Mouse (Mus musculus): Measurements from ENCODE around the gene Lhfp.

Gene Lhfp

DNA sequence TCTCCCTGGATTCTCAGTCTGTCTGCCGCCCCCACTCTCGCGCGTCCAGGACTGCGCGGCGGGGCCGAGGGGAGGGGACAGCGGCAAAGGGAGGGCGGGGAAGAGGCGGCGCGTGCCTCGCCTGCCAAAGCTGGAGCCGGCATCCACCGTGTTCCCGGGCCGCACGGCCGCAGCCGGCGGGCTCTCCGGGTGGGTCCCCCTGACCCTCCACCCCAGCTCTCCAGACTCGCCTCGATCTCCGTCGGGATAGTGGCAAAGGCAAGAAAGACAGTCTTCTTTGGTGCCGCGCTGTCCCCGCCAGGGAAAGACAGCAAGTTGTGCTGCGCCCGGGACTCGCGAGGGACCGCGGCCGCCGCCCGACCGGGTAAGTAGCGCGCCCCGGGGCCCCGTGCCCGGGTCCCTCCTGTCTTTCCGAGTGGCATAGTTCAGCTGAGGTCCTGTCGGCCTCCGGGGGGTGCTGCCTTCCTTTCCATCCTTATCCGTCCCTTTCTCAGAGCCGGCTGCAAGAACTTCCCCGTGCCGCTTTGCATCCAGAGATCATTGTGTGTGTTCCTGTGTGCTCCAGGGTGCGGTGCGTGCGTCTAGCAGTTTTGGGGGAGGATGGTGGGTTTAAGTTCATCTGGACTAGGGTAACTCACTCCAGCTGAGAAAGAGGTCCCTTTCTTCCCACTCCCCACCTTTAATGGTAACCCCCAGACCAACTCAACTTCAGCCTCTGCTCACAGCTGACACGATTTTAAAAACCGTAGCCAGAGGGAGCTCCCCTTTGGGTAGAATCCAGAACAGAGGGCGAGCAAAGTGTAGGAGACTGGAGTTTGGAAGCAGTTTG lies at the start of gene Lhfp:
Gene Lhfp, plus strand, starts transcription at position 118 of the 829 bp plus-strand sequence.
- DNase-seq = peak; percentile 72

DNA sequence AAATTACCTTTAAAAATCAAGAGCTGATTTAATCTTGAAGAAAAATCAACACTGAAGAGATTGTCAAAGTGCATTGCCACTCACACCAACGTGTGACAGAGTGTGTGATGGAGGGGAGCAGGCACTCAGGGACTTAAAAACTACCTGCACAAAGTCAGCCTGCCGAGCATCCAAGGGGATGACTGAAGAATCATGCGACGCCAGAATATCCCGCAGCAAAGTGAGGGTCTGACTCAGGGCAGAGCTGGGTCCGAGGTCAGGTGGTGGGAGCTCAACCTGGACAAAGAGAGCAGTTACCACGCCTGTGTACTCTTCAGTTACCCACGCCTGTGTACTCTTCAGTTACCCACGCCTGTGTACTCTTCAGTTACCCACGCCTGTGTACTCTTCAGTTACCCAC lies 48.0 kb upstream of the Lhfp start:
- DNase-seq = no peak

DNA sequence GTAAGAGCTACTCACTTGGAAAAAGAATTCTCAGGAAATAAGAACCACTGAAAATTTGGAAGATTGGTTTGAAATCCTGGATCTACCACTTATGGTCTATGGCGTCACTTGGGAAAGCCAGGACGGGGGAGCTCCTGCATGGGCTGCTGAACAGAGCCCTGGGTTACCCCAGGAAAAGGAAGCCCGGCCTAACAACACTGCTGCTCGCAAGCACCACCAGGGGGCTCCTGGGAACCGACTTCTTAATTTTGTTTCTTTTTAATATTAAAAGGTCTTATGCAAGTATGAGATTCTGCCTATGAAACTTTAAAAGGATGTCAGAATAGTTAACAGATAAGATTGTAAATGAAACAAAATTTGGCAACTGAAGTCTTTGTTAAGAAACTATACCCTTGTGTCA lies 46.7 kb upstream of the Lhfp start:
- peak; percentile 14 for DNase-seq

DNA sequence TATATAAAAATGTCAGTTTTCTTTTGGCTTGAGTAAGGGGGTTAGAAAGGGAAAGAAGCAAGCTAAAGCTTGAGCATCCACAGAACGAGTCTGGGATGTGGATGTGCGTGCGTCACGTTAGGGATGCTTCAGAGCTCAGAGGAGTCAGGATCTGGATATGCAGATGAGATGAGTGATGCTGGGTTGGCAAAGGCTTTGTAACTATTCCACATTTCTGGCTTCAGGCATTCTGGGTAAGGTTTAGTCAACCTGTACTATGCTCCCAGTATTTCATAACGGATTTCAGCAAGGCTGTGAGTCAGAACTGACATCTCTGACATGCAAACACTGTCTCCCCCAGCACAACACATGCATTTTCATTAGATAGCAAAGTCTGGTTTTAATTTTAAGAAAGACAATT lies 44.7 kb upstream of the Lhfp start:
- DNase-seq = no peak

DNA sequence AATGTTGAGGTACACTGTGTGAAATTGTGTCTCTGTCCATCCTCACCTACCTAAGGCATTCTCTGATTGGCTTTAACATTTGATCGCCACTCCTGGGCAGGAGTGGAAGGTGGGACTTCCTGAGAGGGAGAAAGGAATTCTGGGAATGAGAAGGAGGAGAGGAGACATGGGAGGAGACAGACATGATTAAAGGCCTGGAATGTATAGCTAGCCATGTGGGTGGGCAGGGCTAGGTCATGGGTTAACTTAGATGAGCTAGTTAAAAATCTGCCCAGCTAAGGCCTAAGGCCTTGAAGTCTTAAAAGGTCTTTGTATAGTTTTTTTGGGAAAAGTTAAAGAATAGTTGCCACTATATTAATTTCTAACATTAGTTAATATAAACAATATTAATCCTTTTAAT lies 43.9 kb upstream of the Lhfp start:
- no peak for DNase-seq

DNA sequence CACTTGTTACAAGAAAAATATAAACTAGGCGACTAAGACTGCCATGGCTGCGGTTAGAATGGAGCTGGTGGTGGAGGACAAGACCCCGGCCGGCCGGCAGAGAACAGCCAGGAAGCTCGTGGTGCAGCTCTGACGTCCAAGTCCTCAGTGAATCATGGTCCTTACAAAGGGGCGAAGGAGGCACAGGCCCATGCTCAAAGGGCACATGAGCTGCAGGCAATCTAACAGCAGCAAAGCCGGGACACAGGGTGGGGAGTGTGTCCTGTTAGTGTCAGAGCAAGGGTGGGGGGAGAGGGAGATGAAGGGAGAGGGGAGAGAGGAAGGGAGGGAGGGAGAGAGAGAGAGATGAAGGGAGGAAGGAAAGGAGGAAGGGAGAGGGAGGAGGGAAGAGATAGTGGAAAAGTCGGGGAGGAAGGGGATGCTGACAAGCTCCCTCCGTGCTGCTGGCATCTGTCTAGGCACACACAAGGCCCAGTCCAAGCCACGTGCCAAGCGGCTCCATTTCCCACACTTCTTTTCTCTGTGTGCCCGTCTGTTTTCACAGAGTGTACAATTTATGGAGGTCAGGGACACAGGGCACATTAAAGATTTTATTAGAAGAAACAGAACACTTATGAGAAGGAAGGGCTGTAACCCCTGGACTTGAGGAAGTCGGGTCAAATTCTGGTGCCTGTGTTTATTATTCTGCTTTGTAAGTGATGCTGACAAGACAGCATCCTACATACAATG lies 42.1 kb upstream of the Lhfp start:
- no peak for DNase-seq

DNA sequence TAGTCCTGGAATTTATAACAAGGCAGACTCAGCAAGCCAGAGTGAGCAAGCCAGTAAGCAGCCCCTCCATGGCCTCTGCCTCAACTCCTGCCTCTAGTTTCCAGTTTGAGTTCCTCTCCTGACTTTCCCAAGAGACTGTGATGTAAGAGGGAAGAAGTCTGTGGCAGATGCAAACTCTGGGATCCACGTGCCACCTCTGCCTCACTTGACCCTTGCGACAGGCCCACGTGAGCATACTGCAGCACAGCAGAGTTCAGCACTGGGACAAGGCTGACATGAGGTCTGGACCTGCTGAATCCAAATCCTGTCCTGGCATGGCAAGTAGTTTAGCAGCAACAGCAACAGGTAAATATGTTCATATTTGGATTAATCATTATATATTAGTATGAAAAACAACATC lies 41.3 kb upstream of the Lhfp start:
- DNase-seq = no peak

DNA sequence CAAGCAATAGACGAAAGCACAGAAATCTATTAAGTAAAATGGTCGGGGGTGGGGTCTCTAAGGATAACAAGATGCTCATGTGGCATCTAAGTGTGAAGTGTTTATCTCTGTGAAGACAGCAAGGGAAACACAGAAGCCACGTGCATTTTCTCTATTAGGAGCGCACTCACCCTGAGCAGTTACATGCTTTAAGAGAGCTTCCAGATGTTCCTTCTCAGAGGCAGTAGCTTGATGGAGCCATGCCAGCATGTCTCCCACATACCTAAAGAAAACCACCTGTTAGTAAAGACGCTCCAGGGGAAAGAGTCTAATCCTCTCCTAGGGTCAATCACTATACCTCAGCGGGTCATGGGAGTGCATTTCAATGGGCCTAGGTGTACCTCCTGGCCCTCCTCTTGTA lies 39.3 kb upstream of the Lhfp start:
- peak; percentile 12 for DNase-seq

DNA sequence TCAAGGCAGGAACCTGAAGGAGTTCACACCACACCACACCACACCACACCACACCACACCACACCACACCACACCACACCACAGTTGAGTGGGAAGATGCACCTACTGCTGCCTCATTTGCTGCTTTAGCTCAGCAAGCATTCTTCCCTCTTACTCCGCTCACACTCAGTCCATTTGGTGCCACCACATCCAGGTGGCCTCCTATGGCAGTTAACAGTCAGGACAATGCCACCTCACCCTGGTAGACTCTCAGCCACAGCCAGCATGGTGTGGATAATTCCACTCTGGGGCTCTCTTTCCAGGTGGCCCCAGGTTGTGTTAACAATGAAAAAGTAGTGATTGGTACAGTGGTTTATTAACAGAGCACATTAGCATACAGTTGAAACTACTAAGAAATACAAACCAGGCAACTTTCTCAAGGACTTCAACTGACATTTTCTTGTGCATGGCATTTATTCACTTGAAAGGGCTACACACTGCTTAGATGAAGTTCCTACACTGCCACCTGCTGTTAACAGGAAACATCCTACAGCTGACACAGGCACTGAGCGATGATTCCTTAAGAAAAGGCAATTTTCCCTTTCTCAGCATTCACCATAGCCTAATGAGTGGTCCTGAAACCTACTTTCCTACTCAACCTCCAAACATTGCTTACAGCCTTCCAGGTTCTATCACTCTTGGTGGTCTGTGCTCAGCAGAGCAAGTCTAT lies 36.8 kb upstream of the Lhfp start:
- peak; percentile 30 for DNase-seq

DNA sequence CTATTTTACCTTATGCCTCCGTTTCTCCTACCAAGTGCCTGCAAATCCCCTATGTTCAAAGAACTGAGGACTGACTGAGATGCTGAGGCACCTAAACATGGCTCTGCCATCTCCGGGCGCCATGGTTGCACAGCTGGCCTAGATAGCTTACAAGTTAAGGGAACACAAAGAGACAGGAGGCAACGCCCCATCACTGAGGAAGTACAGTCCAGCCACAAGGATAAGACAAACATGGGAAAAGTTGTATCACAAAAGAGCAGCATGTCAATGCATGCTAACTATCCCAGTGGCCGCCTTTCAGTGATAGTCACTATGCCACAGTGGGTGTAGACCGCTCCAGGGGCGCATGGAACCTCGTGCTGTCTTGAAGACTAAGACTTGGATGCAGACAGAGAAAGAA lies 33.9 kb upstream of the Lhfp start:
- no peak for DNase-seq

DNA sequence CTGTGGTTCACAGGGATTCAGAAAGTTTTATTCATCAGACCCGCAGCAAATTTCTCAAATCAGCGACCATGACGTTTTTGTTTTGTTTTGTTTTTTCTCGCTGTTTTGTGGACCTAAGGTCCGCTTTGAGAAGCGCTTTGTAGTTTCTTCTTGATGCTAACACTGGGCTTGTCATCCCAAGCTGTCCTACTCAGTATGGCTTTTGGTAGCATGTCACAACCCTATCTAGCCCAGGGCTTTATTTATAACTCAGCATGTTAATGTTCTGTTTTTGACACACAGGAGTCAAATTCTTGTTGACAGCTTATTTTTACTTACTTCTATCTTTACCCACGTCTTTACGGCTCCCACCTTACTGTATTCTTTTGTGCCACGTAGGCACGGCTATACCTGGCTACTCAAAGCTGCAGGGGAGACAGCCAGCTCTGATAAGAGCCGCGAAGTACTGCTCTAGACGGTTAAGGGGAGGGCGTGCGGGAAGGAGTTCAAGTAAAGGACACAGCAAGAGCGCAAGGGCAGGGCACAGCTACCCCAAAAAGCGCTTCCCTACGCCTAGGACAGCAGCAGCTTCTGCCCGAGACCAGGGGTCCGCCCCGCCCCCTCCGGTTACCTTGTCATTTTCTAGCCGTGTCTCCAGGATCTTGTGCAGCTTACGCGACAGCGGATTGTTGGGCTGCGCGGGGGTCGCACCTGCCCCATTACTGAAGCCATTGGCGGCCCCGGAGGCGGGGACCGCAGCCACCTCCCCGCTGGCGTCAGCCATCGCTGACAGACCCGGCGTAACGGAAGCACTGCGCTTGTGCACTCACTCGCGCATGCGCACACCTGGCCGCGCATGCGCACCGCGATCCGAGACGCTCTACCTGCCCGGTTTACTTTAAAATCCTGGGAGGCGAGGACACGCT lies 24.6 kb upstream of the Lhfp start, which contains the start of gene Cog6:
Gene Cog6, minus strand, starts transcription at position 802 of the 905 bp plus-strand sequence.
- peak; percentile 81 for DNase-seq

DNA sequence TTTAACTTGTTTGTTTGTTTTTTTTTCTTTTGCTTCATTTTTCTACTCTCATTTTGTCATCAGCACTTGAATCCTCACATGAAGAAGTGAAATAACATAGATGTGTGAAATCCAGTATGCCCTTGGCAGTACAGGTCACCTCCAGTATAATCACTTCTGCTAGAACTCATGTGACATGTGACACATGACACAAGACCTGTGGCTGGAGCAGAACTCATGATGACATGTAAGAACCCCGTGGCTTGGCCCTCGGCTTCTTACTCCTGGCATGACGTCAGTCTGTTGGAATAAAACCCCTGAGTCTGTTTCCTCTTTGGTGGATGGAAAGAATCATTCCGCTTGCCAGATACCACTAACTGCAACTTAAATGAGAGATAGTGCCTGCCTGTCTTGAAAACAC lies 14.0 kb upstream of the Lhfp start:
- DNase-seq = no peak

DNA sequence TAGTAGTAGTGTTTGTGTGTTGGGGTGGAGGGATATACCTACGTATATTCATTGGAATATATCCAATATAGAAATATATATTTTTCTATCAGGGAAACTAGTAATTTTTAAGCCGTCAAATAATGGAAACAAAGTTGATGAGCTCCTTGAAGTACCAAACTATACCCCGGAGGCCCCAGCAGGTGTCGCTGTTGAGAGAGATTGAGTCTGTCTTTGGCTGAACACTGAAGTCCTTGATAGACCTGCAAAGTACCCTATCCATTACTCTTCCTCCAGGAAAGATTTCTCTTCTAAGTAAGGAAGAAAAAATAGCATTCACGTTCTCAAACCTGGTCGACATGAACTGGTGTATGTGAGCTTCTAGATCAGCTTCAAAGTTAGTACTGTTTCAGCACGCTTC lies 12.3 kb upstream of the Lhfp start:
- peak; percentile 80 for DNase-seq

DNA sequence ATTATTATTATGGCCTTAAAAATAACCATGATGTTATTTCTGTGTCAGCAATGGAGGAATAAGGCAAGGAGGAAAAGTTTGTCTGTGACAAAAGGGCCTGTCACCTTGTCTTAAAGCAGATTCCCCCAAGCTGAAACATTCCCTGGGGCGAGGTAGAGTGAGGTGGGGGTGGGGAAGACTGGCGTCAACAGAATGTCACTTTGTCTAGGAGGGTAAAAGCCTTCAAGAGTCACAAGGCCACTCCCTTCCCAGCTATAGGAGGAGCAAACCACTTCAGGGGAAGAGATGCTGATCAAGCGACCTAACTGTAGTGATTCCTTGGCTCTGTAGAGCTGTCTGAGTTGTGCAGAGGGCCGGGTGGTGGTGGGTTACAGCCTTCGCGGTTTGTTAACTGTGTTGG lies 9.7 kb upstream of the Lhfp start:
- no peak for DNase-seq

DNA sequence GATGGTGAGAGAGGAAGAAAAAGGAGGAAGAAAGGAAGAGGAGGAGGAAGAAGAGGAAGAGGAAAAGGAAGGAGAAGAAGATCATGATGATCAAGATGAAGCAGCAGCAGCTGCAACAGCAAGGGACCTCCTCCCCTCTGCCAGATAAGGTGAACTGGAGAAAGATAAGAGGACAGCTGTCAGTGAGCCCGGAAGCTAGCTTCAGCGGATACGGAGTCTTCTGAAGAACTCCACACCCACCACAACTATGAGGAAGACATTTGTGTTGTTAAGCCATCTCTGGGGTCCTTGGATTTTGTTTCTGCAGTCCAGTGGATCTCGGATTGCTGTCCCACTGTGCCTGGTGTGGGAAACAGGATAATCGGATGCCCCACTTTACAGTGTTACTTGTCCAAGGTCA lies 8.9 kb upstream of the Lhfp start:
- no peak for DNase-seq

DNA sequence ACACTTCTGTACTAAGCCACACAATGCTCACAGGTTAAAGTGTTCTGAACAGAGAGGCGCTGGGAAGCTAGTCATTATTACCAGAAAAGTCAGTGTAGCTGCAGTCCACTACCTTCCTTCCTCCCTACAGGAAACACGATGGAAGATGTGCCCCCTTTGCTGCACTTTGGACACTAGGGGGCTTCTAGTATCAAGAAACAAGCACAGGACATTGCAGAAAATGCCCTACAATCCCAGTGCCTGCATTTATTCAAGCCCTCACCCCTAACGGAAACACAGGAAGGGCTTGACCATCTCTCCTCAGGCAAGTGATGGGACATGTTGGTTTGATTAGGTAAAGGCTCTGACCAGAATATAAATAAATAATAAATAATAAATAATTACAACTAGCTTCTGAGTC lies 7.9 kb upstream of the Lhfp start:
- DNase-seq = peak; percentile 44

DNA sequence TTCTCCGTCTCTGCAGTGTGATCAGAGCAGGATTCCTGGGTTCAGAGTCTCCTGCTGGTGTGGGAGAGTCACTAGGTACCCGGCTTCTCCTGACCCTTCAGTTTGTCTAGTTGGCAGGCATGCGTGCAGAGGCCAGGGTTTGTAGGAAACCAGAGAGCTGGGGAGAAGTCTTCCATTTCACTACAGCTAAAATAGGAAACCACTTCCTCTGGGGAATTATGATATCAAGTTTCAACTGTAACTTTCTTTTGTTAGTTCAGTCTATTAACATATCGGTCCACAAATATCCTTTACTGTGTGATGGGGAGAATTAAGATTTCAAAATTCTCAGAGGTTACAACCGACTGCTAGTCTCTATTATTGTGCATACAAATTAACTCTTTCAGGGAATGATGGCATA lies 5.3 kb upstream of the Lhfp start:
- no peak for DNase-seq

DNA sequence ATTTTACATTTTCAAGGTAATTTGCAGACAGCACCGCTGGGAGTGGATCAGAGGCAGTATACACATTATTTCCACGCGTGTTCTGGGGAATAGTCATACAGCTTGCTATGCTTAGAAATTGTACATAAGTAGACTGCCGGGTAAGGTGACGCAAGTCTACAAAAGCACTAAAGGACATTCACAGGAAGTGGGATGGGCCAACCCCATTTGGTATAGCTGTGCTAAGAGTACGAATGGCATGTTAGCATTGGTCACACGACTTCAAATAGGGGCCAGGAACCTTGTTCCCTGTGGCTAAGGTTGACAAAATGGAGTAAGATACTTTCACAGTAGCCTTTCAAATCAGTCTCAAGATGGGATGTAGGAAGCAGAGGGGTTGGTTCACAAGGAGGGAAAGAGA lies 4.4 kb upstream of the Lhfp start:
- no peak for DNase-seq

DNA sequence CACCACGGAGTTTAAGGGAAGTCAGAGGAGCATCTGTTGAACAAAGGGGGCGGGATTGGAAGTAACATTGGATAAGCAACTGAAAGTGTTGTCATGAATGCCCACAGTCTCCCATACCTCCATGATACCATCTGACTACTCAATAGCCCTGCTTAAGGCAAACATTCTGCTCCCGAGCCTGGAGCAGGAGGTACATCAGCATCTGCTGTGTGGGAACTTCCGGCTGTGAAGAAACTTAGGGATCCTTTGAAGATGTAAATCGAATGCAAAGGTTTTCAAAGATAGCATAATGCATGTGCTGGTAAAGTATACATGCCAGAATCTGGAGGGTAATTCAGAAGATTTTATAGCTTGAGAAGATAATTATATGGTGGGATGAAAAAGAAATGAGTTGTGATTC lies 2.4 kb upstream of the Lhfp start:
- DNase-seq = no peak

DNA sequence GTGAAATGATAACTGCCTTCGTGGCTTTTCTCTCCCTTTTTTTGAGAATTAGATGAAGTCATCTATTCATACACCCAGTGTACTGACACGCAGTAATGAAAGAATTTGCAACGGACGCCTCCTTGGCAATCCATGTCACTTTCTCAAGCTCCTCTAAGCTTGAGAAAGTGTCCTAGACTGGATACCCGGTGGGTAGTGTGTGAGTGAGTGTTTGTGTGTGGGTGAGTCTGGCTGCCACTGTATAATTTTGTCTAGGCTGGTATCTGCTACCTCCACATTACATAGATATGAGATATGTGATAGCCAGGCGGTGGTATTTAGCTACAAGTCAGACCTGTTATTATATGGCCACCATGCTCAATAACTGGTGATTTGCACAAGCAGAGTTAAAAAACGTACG lies 1.6 kb upstream of the Lhfp start:
- no peak for DNase-seq

DNA sequence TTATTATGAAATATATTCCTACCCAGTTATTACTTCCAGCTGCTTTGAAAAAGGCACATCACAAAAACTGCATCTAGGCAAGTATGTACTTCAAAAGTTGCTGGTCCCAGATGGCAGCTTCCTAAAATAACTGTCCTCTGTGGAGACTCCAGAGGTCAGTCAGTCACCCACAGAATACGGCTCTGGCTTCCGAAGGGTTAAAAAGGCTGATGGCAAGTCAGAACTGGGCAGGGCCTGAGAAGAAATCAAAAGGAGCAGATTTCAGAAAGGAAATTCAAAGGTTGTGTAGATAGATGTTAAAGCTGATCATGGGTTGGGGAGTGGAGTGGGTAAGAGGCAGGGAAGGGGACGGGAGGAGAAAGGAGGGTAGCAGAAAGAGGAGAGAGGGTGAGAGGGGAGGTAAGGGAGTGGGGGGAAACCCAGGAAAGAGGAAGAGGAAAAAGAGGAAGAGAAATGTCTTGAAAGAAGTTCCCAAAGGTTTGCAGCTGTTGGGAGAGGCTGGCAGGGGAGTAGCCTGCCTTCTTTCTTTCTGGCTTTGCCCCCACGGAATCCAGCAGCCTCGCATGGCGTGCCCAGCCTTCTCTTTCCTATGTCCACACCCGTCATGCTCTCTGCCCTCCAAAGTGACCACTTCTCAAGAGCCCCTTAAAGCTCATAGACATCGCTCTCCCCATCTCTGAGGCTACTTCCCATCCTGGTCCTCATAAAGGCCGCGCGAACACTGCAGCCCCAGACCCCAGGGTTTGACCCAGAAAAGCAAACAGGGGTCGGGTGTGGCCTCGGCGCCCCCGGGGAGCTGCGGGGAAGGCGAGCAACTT lies 526 bp upstream of the Lhfp start:
- no peak for DNase-seq

DNA sequence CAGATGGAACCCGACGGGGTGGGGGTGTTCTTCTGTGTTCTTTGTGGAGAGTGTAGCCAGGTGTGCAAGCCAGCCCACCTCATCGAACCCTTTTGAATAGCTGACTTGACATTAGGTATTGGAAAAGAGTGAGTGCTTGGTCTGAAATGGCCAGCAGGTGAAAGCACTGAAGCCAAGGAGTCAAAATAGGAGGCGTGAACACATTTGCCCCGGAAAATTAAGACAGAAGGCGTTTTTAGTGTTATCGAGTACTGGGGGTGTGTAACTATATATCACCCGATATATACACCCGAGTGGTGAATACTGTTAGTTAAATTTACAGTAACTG lies 876 bp downstream of the Lhfp start:
- no peak for DNase-seq

All from lung, postnatal 14 days (tissue).